Mouse (Mus musculus) embryonic facial prominence, embryonic 13.5 days (tissue): ENCODE data around the gene Rgsl1. TPM values are rescaled to one million over a fixed set of nuclear protein-coding genes. Genes with fewer than 3 reads are reported as not detected.
"Not testable (repeated sequence)": the region's sequence is repeated elsewhere in the genome, so short reads cannot be mapped to it uniquely, and the experiment has no call there.

Source experiments
- ATAC-seq: fragments of 200-750 bp; cut with Nextera tagmentation; 2 replicates; pipeline ENCODE4 v1.8.0; 2017; ENCODE audit warnings: low read depth; ENCODE audit not compliant: insufficient number of reproducible peaks, insufficient read depth, low FRiP score, low TSS enrichment
- H3K27ac ChIP-seq: fragments of 300-500 bp; sonication (generic); 2 replicates; pipeline ENCODE4 v1.5.1; 2015; ENCODE audit warnings: moderate library complexity, mild to moderate bottlenecking, inconsistent platforms
- H3K27me3 ChIP-seq: fragments of 300-500 bp; sonication (generic); 2 replicates; pipeline ENCODE4 v1.6.1; 2015; ENCODE audit warnings: mild to moderate bottlenecking, inconsistent platforms
- H3K36me3 ChIP-seq: fragments of 300-500 bp; sonication (generic); 2 replicates; pipeline ENCODE4 v1.6.1; 2015; ENCODE audit warnings: mild to moderate bottlenecking, inconsistent platforms
- H3K4me1 ChIP-seq: fragments of 300-500 bp; sonication (generic); 2 replicates; pipeline ENCODE4 v1.6.1; 2015; ENCODE audit warnings: inconsistent platforms
- H3K4me2 ChIP-seq: fragments of 300-500 bp; sonication (generic); 2 replicates; pipeline ENCODE4 v1.6.1; 2015; ENCODE audit warnings: moderate library complexity, mild to moderate bottlenecking, inconsistent platforms
- H3K4me3 ChIP-seq: fragments of 300-500 bp; sonication (generic); 2 replicates; pipeline ENCODE4 v1.5.1; 2015; ENCODE audit warnings: mild to moderate bottlenecking, inconsistent platforms
- H3K9ac ChIP-seq: fragments of 300-500 bp; sonication (generic); 2 replicates; pipeline ENCODE4 v1.6.1; 2015; ENCODE audit warnings: mild to moderate bottlenecking, inconsistent platforms
- H3K9me3 ChIP-seq: fragments of 300-500 bp; sonication (generic); 2 replicates; pipeline ENCODE4 v1.6.1; 2016; ENCODE audit warnings: inconsistent platforms
- WGBS: fragments of 180-500 bp; shearing (Covaris S2); methylation state at CpG from one replicate; pipeline ENCODE4 v1.1.7; 2015; ENCODE audit warnings: mixed read lengths; 5-methylcytosine and 5-hydroxymethylcytosine counted together
- polyA plus RNA-seq: library from polyadenylated mRNA; unstranded; fragments of >200 nt; fragmentation: Nextera tagmentation; extraction: Ambion mirVana; gene quantifications from 2 replicates; pipeline ENCODE4 v1.2.1, GENCODE M21; 2015

Rgsl1 gene
- 0.08 and 0.11 TPM in 2 replicates for polyA plus RNA-seq

DNA sequence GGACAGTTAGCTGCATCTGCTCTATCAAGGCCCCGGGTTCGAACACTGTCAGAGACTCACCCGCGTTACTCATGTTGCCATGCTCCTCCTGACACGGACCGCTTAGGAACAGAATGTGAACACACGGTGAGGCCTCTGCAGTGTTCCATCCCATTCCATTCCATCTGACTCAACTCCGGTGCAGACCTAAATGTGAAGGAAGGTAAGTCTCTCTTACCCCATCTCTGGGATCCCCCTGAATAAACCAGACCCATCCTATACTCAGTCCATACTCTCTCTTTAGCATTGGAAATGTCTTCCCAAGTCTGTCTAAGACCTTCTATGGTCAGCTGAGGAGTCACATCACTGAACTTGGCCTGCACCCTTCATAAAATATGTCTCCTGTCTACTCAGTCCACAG is at the start of gene Rgsl1:
TSS of gene Rgsl1 (minus strand) at position 101 of the 400 bp plus-strand sequence.
- Histone ChIP-seq H3K4me2 (no peak within 1 kb of the TSS), H3K36me3 (no peaks in the 10 kb centered on the region), H3K9ac (no peak within 1 kb of the TSS), H3K4me3 (no peak within 1 kb of the TSS), H3K4me1 (no peaks in the 10 kb centered on the region), H3K27ac (no peak within 1 kb of the TSS), H3K27me3 (no peaks in the 10 kb centered on the region), H3K9me3 (no peaks in the 10 kb centered on the region)
- no peak for ATAC-seq
- 93% methylated on average over 8 of the region's 8 CpGs for WGBS

DNA sequence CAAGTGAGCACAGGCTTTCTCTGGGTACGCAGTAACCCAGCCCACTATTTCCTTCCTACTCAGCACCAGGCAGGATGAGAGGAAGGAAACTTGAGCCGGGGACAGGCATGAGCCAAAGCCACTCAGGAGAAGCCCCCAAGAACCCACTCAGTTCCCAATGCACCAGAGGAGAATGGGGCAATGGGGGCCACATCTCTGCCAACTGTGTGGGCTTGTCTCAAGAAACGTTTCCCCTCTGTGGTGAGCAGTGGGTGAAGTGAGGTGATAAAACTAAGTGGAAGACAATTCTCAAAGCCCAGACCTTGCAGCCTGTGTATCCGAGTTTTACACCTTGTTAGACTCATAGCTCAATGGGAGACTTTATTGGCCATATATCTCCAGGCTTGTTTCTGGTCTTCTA is 47.5 kb upstream of the Rgsl1 start, which contains the start of gene Teddm1a:
TSS of gene Teddm1a (plus strand) at position 301 of the 400 bp plus-strand sequence.
- Histone ChIP-seq H3K27ac (no peak within 1 kb of the TSS), H3K4me3 (no peak within 1 kb of the TSS), H3K9me3 (no peaks in the 10 kb centered on the region), H3K27me3 (peaks cover 7% of the 10 kb centered on the region; the same call in 1 of the 2 replicates), H3K4me1 (peaks cover 9% of the 10 kb centered on the region), H3K4me2 (no peak within 1 kb of the TSS), H3K36me3 (no peaks in the 10 kb centered on the region), H3K9ac (no peak within 1 kb of the TSS)
- ATAC-seq: no peak
- 56% methylated on average over 4 of the region's 4 CpGs for WGBS

- H3K4me3 ChIP-seq: no peak overlapping the region
- peaks cover 7% of the 10 kb centered on the region; the same call in 1 of the 2 replicates for H3K27me3 ChIP-seq
- H3K27ac ChIP-seq: no peak overlapping the region
- H3K9ac ChIP-seq: no peak overlapping the region
- peaks cover 13% of the 10 kb centered on the region for H3K4me1 ChIP-seq
- H3K36me3 ChIP-seq: no peaks in the 10 kb centered on the region
- ATAC-seq: no peak
- 94% methylated on average over 10 of the region's 10 CpGs for WGBS
- no peaks in the 10 kb centered on the region for H3K9me3 ChIP-seq
- H3K4me2 ChIP-seq: no peak overlapping the region
Observed at GRCm38 (mm10) chr1:153890121-153890520, 46.2 kb upstream of the Rgsl1 start.

GRCm38 (mm10) chr1:153886024-153886633 is 42.2 kb upstream of the Rgsl1 start:
- no peaks in the 10 kb centered on the region for H3K9me3 ChIP-seq
- WGBS: 21% methylated on average over 17 of the region's 17 CpGs
- no peak overlapping the region for H3K27ac ChIP-seq
- ATAC-seq: peak; percentile 43; the same call in 1 of the 2 replicates
- H3K27me3 ChIP-seq: 0 out of 2 replicates have a peak, but pooled peaks cover under 1% of the 10 kb centered on the region
- H3K4me1 ChIP-seq: peaks cover 7% of the 10 kb centered on the region
- H3K36me3 ChIP-seq: no peaks in the 10 kb centered on the region
- H3K4me3 ChIP-seq: no peak overlapping the region
- peak overlapping the region; percentile 11; the same call in 1 of the 2 replicates for H3K4me2 ChIP-seq
- H3K9ac ChIP-seq: no peak overlapping the region

- ATAC-seq, H3K4me2 ChIP-seq, H3K4me3 ChIP-seq, H3K9me3 ChIP-seq, H3K36me3 ChIP-seq, H3K27me3 ChIP-seq, H3K9ac ChIP-seq, H3K4me1 ChIP-seq, H3K27ac ChIP-seq: not testable (repeated sequence)
- WGBS: 96% methylated on average over 17 of the region's 17 CpGs
Observed at GRCm38 (mm10) chr1:153880391-153880790, 36.4 kb upstream of the Rgsl1 start.

GRCm38 (mm10) chr1:153874045-153874444 is 30.1 kb upstream of the Rgsl1 start, which contains the start of gene Teddm1b:
Gene Teddm1b, plus strand, starts transcription at chr1:153874345.
- no peaks in the 10 kb centered on the region for H3K27me3 ChIP-seq

DNA sequence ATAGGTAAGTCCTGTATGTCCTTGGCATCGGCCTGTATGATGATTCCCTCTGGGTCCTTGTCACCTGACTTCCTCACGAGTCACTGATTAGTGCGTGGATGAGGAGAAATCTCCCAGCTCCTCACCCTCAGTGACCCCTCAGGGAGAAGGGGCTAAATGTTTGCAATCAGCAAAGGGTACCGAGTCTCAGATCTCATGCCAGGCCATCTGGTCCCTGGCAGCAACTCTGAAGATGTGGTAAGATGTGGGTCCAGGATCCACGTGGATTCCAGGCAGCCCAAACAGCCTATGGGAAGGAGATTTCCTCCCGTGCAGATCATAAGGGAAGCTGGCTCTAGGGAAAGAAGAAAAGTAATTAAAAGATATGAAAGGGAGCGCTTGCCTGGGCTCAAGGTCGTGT is 12.0 kb upstream of the Rgsl1 start:
- WGBS: 65% methylated on average over 8 of the region's 8 CpGs
- ATAC-seq: no peak
- H3K9me3 ChIP-seq: no peaks in the 10 kb centered on the region

More at GRCm38 (mm10) chr1:153874045-153874444, 30.1 kb upstream of the Rgsl1 start, which contains the start of gene Teddm1b:
- Histone ChIP-seq H3K27ac (no peak within 1 kb of the TSS), H3K4me2 (no peak within 1 kb of the TSS), H3K4me1 (0 out of 2 replicates have a peak, but pooled peaks cover 2% of the 10 kb centered on the region), H3K36me3 (no peaks in the 10 kb centered on the region), H3K9ac (no peak within 1 kb of the TSS), H3K4me3 (no peak within 1 kb of the TSS), H3K9me3 (no peaks in the 10 kb centered on the region)
- WGBS: 88% methylated on average over 6 of the region's 6 CpGs
- ATAC-seq: no peak

DNA sequence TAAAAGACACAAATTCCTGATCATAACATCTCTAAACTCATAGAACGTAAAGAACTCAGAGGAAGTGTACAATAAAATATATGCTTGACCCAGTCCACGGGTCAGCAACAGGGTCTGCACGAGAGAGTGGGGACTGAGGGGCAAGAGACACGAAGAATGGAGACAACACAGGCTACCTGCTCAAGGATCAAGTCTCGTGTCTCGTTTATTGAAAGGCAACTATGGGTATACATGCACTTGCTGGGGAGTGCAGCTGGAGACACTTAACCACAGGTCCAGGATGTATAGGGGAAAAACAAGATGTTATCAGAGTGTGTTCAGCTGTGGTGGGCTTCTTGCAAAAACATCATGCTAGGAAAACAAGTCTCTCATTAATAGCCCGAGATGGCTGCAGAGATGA is 8.8 kb upstream of the Rgsl1 start:
- ATAC-seq, H3K4me1 ChIP-seq: not testable (repeated sequence)

More for the DNA sequence above, 12.0 kb upstream of the Rgsl1 start:
- no peak overlapping the region for H3K9ac ChIP-seq
- H3K4me3 ChIP-seq: no peak overlapping the region
- no peaks in the 10 kb centered on the region for H3K36me3 ChIP-seq
- no peaks in the 10 kb centered on the region for H3K27me3 ChIP-seq
- no peak overlapping the region for H3K27ac ChIP-seq
- H3K4me2 ChIP-seq: no peak overlapping the region
- H3K4me1 ChIP-seq: no peaks in the 10 kb centered on the region

DNA sequence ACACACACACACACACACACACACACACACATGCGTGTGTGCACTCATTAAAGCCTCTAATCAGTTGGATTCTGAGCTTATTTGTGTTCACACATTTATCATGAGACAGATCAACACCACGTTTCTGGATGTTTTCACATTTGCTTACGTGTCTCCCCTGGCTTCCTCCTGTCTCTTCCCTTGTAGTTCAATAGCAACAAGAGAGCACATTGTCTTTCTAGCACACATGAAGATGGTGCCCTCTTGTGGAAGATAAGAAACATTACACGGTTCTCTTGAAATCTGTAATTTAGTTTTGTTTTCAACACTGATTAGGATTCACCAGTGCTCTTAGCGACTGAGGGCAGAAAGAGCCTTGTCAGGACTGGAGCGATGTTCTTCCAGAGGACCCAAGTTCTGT is 2.9 kb upstream of the Rgsl1 start:
- Histone ChIP-seq H3K36me3 (no peaks in the 10 kb centered on the region), H3K4me2 (no peak overlapping the region), H3K27ac (no peak overlapping the region), H3K4me1 (no peaks in the 10 kb centered on the region), H3K27me3 (no peaks in the 10 kb centered on the region), H3K9ac (no peak overlapping the region), H3K4me3 (no peak overlapping the region), H3K9me3 (no peaks in the 10 kb centered on the region)
- no peak for ATAC-seq
- WGBS: 31% methylated on average over 6 of the region's 6 CpGs

More for the DNA sequence above, 8.8 kb upstream of the Rgsl1 start:
- H3K4me3 ChIP-seq, H3K4me2 ChIP-seq, H3K27ac ChIP-seq, H3K27me3 ChIP-seq, H3K9me3 ChIP-seq, H3K36me3 ChIP-seq, H3K9ac ChIP-seq: not testable (repeated sequence)
- WGBS: 67% methylated on average over 7 of the region's 7 CpGs

- H3K9ac ChIP-seq: no peak overlapping the region
- H3K4me1 ChIP-seq: no peaks in the 10 kb centered on the region
- no peak overlapping the region for H3K4me3 ChIP-seq
- WGBS: 87% methylated on average over 7 of the region's 7 CpGs
- no peaks in the 10 kb centered on the region for H3K9me3 ChIP-seq
- no peak overlapping the region for H3K4me2 ChIP-seq
- H3K27ac ChIP-seq: no peak overlapping the region
- H3K27me3 ChIP-seq: no peaks in the 10 kb centered on the region
- ATAC-seq: no peak
- no peaks in the 10 kb centered on the region for H3K36me3 ChIP-seq
Observed at GRCm38 (mm10) chr1:153846420-153846819, 2.5 kb upstream of the Rgsl1 start.

GRCm38 (mm10) chr1:153842121-153842740 is 1.7 kb downstream of the Rgsl1 start:
- no peak for ATAC-seq

DNA sequence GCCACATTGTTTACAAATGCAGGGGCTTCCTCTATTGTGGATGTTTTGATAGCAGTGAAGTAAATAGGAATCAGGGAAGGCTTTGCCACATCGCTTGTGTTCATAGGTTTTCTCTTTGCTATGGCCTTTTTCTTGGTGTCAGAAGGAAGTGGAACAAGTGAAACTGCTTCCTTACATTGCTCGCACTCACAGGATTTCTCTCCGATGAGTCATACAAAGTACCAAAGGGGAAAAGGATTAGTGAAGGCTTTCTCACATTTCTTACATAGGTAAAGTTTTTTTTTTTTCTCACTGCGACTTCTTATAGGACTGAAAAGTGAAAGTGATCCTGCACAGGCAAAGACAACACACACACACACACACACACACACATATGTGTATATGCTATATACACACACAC is 7.9 kb downstream of the Rgsl1 start:
- no peak for ATAC-seq
- no peaks in the 10 kb centered on the region for H3K27me3 ChIP-seq

More at GRCm38 (mm10) chr1:153842121-153842740, 1.7 kb downstream of the Rgsl1 start:
- Histone ChIP-seq H3K4me1 (no peaks in the 10 kb centered on the region), H3K9me3 (no peaks in the 10 kb centered on the region), H3K4me3 (no peak overlapping the region), H3K27me3 (no peaks in the 10 kb centered on the region), H3K36me3 (no peaks in the 10 kb centered on the region), H3K9ac (no peak overlapping the region), H3K27ac (no peak overlapping the region), H3K4me2 (no peak overlapping the region)
- WGBS: 75% methylated on average over 11 of the region's 11 CpGs

More for the DNA sequence above, 7.9 kb downstream of the Rgsl1 start:
- Histone ChIP-seq H3K4me3 (no peak overlapping the region), H3K36me3 (no peaks in the 10 kb centered on the region), H3K4me1 (no peaks in the 10 kb centered on the region), H3K27ac (no peak overlapping the region), H3K4me2 (no peak overlapping the region), H3K9ac (no peak overlapping the region), H3K9me3 (no peaks in the 10 kb centered on the region)
- WGBS: 69% methylated on average over 4 of the region's 4 CpGs
